ENCODE assay signal across 23 mouse cellular contexts in genomic region chr1:84488546-84488945, GRCm38 (mm10).
"Had no signal": no experiment of that assay in that cellular context is flagged by ENCODE, and none has a peak within 500 bp of the region (broad histone marks: within the 10 kb centered on the region; RNA-seq: fewer than 3 reads in every experiment).

No protein-coding gene starts in this region.

- DNase-seq: forebrain, postnatal 0 days; gastrocnemius, postnatal 14 days; gastrocnemius, postnatal 36 days; heart, adult 18-20 months; heart, postnatal 14 days; heart, postnatal 36 days; kidney, adult 11 months; kidney, adult 9 months; kidney, postnatal 36 days; layer of hippocampus, adult 9-11 months; layer of hippocampus, postnatal 36 days; left cerebral cortex, postnatal 4 days had no signal

- H3K4me2 ChIP-seq: forebrain, embryonic 15.5 days; heart, embryonic 11.5 days; heart, embryonic 13.5 days; heart, embryonic 15.5 days; kidney, embryonic 15.5 days; limb, embryonic 13.5 days; limb, embryonic 15.5 days; liver, embryonic 12.5 days had no signal

- H3K9me3 ChIP-seq: forebrain, embryonic 15.5 days; heart, embryonic 13.5 days; heart, embryonic 15.5 days; kidney, embryonic 15.5 days; limb, embryonic 13.5 days; limb, embryonic 15.5 days; liver, embryonic 12.5 days had no signal

- H3K4me1 ChIP-seq: kidney, embryonic 15.5 days; limb, embryonic 13.5 days; limb, embryonic 15.5 days; liver, embryonic 12.5 days had no signal

- ATAC-seq: forebrain, embryonic 15.5 days; forebrain, postnatal 0 days; intestine, embryonic 16.5 days; liver, embryonic 12.5 days had no signal

- H3K9ac ChIP-seq: forebrain, embryonic 15.5 days; forebrain, postnatal 0 days; heart, embryonic 13.5 days; heart, embryonic 15.5 days; kidney, embryonic 15.5 days; limb, embryonic 13.5 days; limb, embryonic 15.5 days; liver, embryonic 12.5 days; liver, embryonic 14.5 days had no signal

- H3K36me3 ChIP-seq: heart, embryonic 13.5 days; heart, embryonic 15.5 days; kidney, embryonic 15.5 days; limb, embryonic 13.5 days; limb, embryonic 15.5 days; liver, embryonic 12.5 days had no signal

- H3K4me3 ChIP-seq: forebrain, embryonic 15.5 days; heart, embryonic 13.5 days; heart, embryonic 15.5 days; kidney, embryonic 15.5 days; limb, embryonic 13.5 days; limb, embryonic 15.5 days; liver, embryonic 12.5 days had no signal

- H3K27ac ChIP-seq: forebrain, embryonic 15.5 days; heart, embryonic 13.5 days; heart, embryonic 15.5 days; kidney, embryonic 15.5 days; kidney, postnatal 0 days; limb, embryonic 13.5 days; limb, embryonic 15.5 days; liver, embryonic 12.5 days; liver, embryonic 14.5 days had no signal

- H3K27me3 ChIP-seq: forebrain, embryonic 15.5 days; heart, embryonic 13.5 days; heart, embryonic 15.5 days; kidney, embryonic 15.5 days; limb, embryonic 15.5 days; liver, embryonic 12.5 days had no signal
